Mouse (Mus musculus) lung, postnatal 0 days (tissue): ENCODE measurements around the gene Gm6217. TPM values are rescaled to one million over a fixed set of nuclear protein-coding genes. Genes with fewer than 3 reads are reported as not detected.
A peak's percentile ranks its signal among the peaks of the same experiment; 100 is the strongest.
"Not testable (repeated sequence)": the region's sequence is repeated elsewhere in the genome, so short reads cannot be mapped to it uniquely, and the experiment has no call there.

Experiments
- ATAC-seq: fragments of 200-750 bp; cut with Nextera tagmentation; 2 replicates; pipeline ENCODE4 v1.8.0; 2017; ENCODE audit warnings: moderate library complexity
- DNase-seq: peaks from one replicate; pipeline ENCODE4 v3.0.0-alpha.2; 2016; ENCODE audit warnings: low spot score
- H3K27ac ChIP-seq: fragments of 300-500 bp; sonication (generic); 2 replicates; pipeline ENCODE4 v1.5.1; 2014; ENCODE audit warnings: antibody characterized with exemption, mild to moderate bottlenecking, low read length, mixed read lengths
- H3K27me3 ChIP-seq: fragments of 300-500 bp; sonication (generic); replicated peaks from 2 replicates; pipeline ENCODE4 v1.6.1; 2014; ENCODE audit warnings: low read length, mixed read lengths; ENCODE audit not compliant: insufficient read depth
- H3K36me3 ChIP-seq: fragments of 300-500 bp; sonication (generic); 2 replicates; pipeline ENCODE4 v1.6.1; 2014; ENCODE audit warnings: low read length, mixed read lengths; ENCODE audit not compliant: insufficient read depth
- H3K4me1 ChIP-seq: fragments of 300-500 bp; sonication (generic); 2 replicates; pipeline ENCODE4 v1.6.1; 2014; ENCODE audit warnings: antibody characterized with exemption, low read depth, low read length, mixed read lengths; ENCODE audit not compliant: insufficient read depth
- H3K4me2 ChIP-seq: fragments of 300-500 bp; sonication (generic); replicated peaks from 2 replicates; pipeline ENCODE4 v1.6.1; 2014; ENCODE audit warnings: low read depth, mild to moderate bottlenecking, low read length, moderate library complexity, mixed read lengths
- H3K4me3 ChIP-seq: fragments of 300-500 bp; sonication (generic); 2 replicates; pipeline ENCODE4 v1.5.1; 2014; ENCODE audit warnings: low read depth, low read length
- H3K9ac ChIP-seq: fragments of 300-500 bp; sonication (generic); replicated peaks from 2 replicates; pipeline ENCODE4 v1.6.1; 2014; ENCODE audit warnings: low read depth, mild to moderate bottlenecking
- H3K9me3 ChIP-seq: fragments of 300-500 bp; sonication (generic); 2 replicates; pipeline ENCODE4 v1.6.1; 2016; ENCODE audit warnings: low read length, mixed read lengths
- CTCF ChIP-seq: IDR thresholded peaks from 2 replicates; pipeline ENCODE4 v1.5.1; 2016; ENCODE audit warnings: antibody characterized with exemption, mild to moderate bottlenecking
- EP300 ChIP-seq: IDR thresholded peaks from 2 replicates; pipeline ENCODE4 v1.6.1; 2016; ENCODE audit warnings: antibody characterized with exemption, mild to moderate bottlenecking, control low read depth
- WGBS: fragments of 180-500 bp; shearing (Covaris S2); extraction: QIAGEN DNeasy Blood & Tissue Kit; methylation state at CpG from one replicate; pipeline ENCODE4 v1.1.7; 2014; 5-methylcytosine and 5-hydroxymethylcytosine counted together
- polyA plus RNA-seq: library from polyadenylated mRNA; unstranded; fragments of >200 nt; fragmentation: Nextera tagmentation; extraction: Ambion mirVana; gene quantifications from 2 replicates; pipeline ENCODE4 v1.2.1, GENCODE M21; 2015

Gene Gm6217
- polyA plus RNA-seq, 1 experiment from 2014 or later: not detected

DNA sequence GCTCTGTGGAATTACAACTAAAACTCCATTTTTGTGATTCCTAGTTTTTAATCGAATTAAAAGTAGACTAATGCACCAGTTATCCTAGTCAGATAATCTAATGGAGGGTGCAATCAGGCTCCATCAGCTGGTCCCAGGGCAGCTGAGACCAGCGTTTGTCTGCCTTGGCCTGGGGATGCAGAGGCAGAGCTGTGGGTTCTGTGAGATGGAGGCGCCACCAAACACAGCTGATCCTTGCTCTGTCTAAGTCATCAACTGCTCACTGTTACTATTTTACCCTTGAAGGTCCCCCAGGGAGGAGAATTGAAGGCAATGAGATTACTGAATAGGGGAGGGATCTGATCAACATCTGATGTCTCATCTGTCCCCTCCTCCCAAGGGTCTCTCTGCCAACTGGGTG, 35.2 kb upstream of the Gm6217 start:
- WGBS: 62% methylated on average over 3 of the region's 3 CpGs
- no peaks in the 10 kb centered on the region for H3K27me3 ChIP-seq
- no peak overlapping the region for H3K27ac ChIP-seq
- DNase-seq (no peak), ATAC-seq (no peak)
- no peak overlapping the region for H3K4me3 ChIP-seq
- H3K9me3 ChIP-seq: no peaks in the 10 kb centered on the region
- H3K9ac ChIP-seq: no peak overlapping the region
- TF ChIP-seq EP300: no peak
- TF ChIP-seq CTCF: no peak
- H3K4me2 ChIP-seq: no peak overlapping the region
- H3K36me3 ChIP-seq: no peaks in the 10 kb centered on the region
- H3K4me1 ChIP-seq: no peaks in the 10 kb centered on the region

DNA sequence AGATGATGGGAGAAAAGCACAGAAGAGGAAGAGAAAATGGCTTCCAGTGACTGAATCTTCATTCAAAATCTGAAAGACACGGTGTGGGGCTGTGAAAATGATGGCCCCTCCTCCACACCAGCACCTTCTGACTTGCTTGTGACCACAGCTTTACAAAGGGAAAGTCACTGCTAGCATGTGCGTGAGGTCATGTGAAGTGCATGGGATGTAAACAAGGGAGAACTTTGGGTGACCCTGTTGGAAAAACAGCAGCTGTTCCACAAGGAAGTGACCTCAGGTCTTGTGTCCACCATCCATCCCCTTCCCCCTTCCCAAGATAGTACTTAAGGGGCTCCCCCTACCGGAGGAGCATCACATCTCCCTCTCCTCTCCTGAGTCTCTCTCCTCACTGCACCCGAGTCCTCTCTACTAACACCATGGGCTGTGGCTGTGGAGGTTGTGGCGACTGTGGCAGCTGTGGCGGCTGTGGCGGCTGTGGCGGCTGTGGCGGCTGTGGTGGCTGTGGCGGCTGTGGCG, 28.7 kb upstream of the Gm6217 start, which contains the start of gene Gm47955:
TSS of gene Gm47955 (plus strand) at position 417 of the 516 bp plus-strand sequence.
- Histone ChIP-seq H3K4me2 (no peak within 1 kb of the TSS), H3K36me3 (no peaks in the 10 kb centered on the region), H3K4me1 (no peaks in the 10 kb centered on the region), H3K27ac (no peak within 1 kb of the TSS), H3K9me3 (no peaks in the 10 kb centered on the region), H3K9ac (no peak within 1 kb of the TSS), H3K4me3 (no peak within 1 kb of the TSS), H3K27me3 (no peaks in the 10 kb centered on the region)
- TF ChIP-seq CTCF (no peak), EP300 (no peak)
- DNase-seq (no peak), ATAC-seq (no peak)
- 77% methylated on average over 10 of the region's 11 CpGs for WGBS

DNA sequence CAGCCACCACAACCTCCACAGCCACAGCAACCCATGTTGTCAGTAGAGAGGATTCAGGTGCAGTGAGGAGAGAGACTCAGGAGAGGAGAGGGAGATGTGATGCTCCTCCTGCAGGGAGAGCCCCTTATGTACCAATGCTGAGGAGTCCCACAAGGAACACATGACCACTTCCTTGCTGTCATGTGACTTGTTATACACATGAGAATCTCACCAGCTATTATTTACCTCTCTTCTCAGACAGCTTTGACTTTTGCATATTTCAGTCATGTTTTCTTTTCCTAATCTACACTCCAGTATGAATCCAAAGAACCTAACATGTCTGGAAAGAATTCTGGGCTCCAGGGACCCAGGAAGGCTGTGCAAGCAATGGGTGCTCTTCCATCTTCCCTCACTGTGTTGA, 24.7 kb upstream of the Gm6217 start, which contains the start of gene Gm7544:
TSS of gene Gm7544 (minus strand) at position 101 of the 400 bp plus-strand sequence.
- not testable (repeated sequence) for ATAC-seq, DNase-seq, H3K36me3 ChIP-seq, H3K27ac ChIP-seq, H3K9me3 ChIP-seq, H3K27me3 ChIP-seq, H3K4me3 ChIP-seq, H3K4me2 ChIP-seq, H3K9ac ChIP-seq, H3K4me1 ChIP-seq

DNA sequence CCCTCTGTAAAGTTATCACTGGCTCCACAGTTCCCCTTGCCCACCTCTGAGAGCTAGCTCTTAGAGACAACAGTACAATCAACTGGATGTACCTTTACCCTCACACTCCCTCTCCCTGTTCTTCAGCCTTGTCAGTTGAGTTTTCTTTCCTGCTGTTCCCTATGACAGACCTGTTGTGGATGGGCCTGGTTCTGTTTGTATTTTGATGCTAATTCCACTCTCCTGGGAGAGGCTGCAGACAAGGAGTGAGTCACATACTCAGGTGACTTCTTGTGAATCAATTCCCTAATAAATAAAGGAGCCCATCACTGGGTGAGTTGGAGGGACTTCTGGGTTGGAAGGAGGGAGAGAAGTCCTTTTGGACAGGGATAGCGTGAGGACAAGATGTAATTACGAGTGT, 17.4 kb upstream of the Gm6217 start:
- no peak for TF ChIP-seq EP300
- no peak for TF ChIP-seq CTCF
- ATAC-seq (no peak), DNase-seq (no peak)
- 79% methylated on average over 2 of the region's 2 CpGs for WGBS
- no peak overlapping the region for H3K9ac ChIP-seq
- H3K4me2 ChIP-seq: no peak overlapping the region
- no peaks in the 10 kb centered on the region for H3K4me1 ChIP-seq
- no peaks in the 10 kb centered on the region for H3K27me3 ChIP-seq
- no peak overlapping the region for H3K4me3 ChIP-seq
- H3K36me3 ChIP-seq: no peaks in the 10 kb centered on the region
- H3K9me3 ChIP-seq: no peaks in the 10 kb centered on the region
- no peak overlapping the region for H3K27ac ChIP-seq

GRCm38 (mm10) chr1:82946029-82946428, 14.8 kb upstream of the Gm6217 start:
- H3K4me1 ChIP-seq, H3K9me3 ChIP-seq, H3K36me3 ChIP-seq, H3K27me3 ChIP-seq, H3K9ac ChIP-seq, H3K4me3 ChIP-seq, ATAC-seq, H3K27ac ChIP-seq, H3K4me2 ChIP-seq, DNase-seq: not testable (repeated sequence)
- WGBS: 100% methylated on average over 2 of the region's 2 CpGs
- 0 out of 2 replicates have a peak, but pooled peaks have one; percentile 5 for TF ChIP-seq CTCF

DNA sequence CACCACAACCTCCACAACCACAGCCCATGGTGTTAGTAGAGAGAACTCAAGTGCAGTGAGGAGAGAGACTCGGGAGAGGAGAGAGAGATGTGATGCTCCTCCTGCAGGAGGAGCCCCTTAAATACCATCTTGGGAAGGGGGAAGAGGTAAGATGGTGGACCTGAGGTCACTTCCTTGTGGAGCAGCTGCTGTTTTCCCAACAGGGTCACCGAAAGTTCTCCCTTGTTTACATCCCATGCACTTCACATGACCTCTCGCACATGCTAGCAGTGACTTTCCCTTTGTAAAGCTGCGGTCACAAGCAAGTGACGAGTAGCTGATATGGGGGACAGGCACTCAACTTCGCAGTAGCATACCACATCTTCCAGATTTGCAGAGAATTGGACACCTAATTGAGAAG, 12.1 kb upstream of the Gm6217 start, which contains the start of gene A030003K21Rik:
TSS of gene A030003K21Rik (minus strand) at position 94 of the 400 bp plus-strand sequence.
- H3K27ac ChIP-seq, H3K9ac ChIP-seq, H3K4me2 ChIP-seq, H3K27me3 ChIP-seq, DNase-seq, H3K4me1 ChIP-seq, H3K9me3 ChIP-seq, H3K4me3 ChIP-seq, H3K36me3 ChIP-seq: not testable (repeated sequence)
- no CpG with 5 or more reads among the region's 6 CpGs for WGBS
- ATAC-seq: peak; percentile 59

DNA sequence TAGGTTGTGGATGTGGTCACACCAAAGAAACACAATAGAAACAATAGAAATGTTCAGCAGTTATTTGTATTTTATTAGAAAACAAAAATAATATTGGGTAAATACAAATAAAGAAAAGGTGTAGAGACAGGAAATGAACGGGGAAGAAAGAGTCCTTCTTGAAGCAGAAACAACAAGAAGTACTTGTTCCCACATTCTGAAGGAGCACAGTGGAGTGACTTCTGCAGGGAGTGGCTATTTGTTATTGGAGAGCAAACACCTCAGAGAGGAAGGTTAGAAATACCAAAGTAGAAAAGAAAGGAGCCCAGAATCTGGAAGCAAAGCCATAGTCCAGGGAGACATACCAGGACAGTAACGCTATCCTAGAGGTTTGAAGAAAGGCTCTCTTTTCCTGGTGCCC, 11.3 kb upstream of the Gm6217 start:
- not testable (repeated sequence) for H3K36me3 ChIP-seq, H3K4me3 ChIP-seq, H3K27ac ChIP-seq, H3K9me3 ChIP-seq, H3K4me2 ChIP-seq, H3K9ac ChIP-seq, H3K27me3 ChIP-seq, H3K4me1 ChIP-seq
- 34% methylated on average over 1 of the region's 2 CpGs for WGBS
- ATAC-seq (peak; percentile 90), DNase-seq (peak; percentile 77)
- TF ChIP-seq EP300: peak; percentile 73
